Comparison of ENCODE assay signal across 8 mouse cellular contexts in the genomic region with DNA sequence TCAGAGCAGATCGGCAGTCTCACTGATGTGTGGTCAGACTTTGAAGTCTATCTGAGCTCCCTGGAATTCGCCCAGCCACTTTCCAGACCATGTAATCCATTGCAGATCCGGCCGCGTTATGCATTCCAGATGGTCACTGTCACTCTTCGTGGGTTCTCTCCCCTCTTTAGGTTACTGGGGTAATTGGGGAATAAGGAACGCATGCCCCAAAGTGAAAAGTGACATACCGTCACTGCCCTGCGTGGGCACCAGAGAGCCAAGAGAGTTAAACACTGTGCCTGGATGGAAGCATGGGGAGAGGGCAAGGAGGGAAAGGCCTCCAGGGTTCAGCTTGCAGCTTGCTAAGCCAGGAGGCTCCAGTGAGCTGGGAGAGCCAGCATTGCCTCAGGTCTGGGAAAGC.
DNase-seq lines count a peak whose midpoint lies in the region; ATAC-seq and TF ChIP-seq lines count a peak whose summit lies in the region.

No protein-coding gene starts in this region.

- ATAC-seq in kidney, embryonic 14.5 days (ENCODE audit: low FRiP score, low TSS enrichment), result 0 out of 2 replicates have a peak, but pooled peaks have one; percentile 14
- ATAC-seq in Patski, result peak; percentile 77
- ATAC-seq in embryonic facial prominence, embryonic 12.5 days (ENCODE audit: insufficient number of reproducible peaks, insufficient read depth, low FRiP score, low TSS enrichment), result no peak
- peak; percentile 75 for ATAC-seq in limb, embryonic 11.5 days (ENCODE audit: insufficient number of reproducible peaks, low FRiP score, low TSS enrichment, low read depth)

- WGBS in kidney, embryonic 14.5 days, result 36% methylated on average over 9 of the region's 9 CpGs
- 9% methylated on average over 9 of the region's 9 CpGs for WGBS in embryonic facial prominence, embryonic 12.5 days
- WGBS in limb, embryonic 11.5 days, result 12% methylated on average over 9 of the region's 9 CpGs

- in situ Hi-C loops in Patski (cut with MboI; ENCODE audit: low pct_unique_long_range_greater_than_20kb), result loop anchor here (25.0 kb wide), 1 partner anchor 393 kb away; no protein-coding TSS in a partner anchor

- DNase-seq in kidney, adult 9 months, result no peak
- DNase-seq in Patski (ENCODE audit: low read depth, low spot score), result peak; percentile 65
- peak; percentile 80 for DNase-seq in limb, embryonic 11.5 days (ENCODE audit: low spot score)
- DNase-seq in layer of hippocampus, adult 9-11 months, result no peak
- DNase-seq in cerebellum, adult 8-10 months, result no peak
- DNase-seq in heart, adult 9 months (ENCODE audit: low spot score in 2 of 2), result no peak

- no peaks in the 10 kb centered on the region for H3K9me3 ChIP-seq in kidney, embryonic 14.5 days (ENCODE audit: control insufficient read depth, low read length)
- H3K9me3 ChIP-seq in embryonic facial prominence, embryonic 12.5 days, result no peaks in the 10 kb centered on the region
- H3K9me3 ChIP-seq in limb, embryonic 11.5 days (ENCODE audit: control insufficient read depth, low read length), result no peaks in the 10 kb centered on the region

- no peaks in the 10 kb centered on the region for H3K27me3 ChIP-seq in kidney, embryonic 14.5 days (ENCODE audit: control insufficient read depth, insufficient read depth, low read length)
- no peaks in the 10 kb centered on the region for H3K27me3 ChIP-seq in Patski
- H3K27me3 ChIP-seq in embryonic facial prominence, embryonic 12.5 days, result no peaks in the 10 kb centered on the region
- H3K27me3 ChIP-seq in limb, embryonic 11.5 days (ENCODE audit: control insufficient read depth, insufficient read depth, low read length), result no peaks in the 10 kb centered on the region

- peak; percentile 55 for TF ChIP-seq CTCF in Patski (IDR thresholded peaks at IDR 0.05)

- POLR2A ChIA-PET in Patski (lab: Charles Lee), result interaction anchor here (0.7 to 1.7 kb wide), 5 partner anchors 10 to 107 kb away, joined by 3 to 5 read pairs (median 4); no protein-coding TSS in a partner anchor

- no peak overlapping the region for H3K4me2 ChIP-seq in kidney, embryonic 14.5 days (replicated peaks; ENCODE audit: low read depth, low read length)
- no peak overlapping the region for H3K4me2 ChIP-seq in embryonic facial prominence, embryonic 12.5 days (replicated peaks)
- H3K4me2 ChIP-seq in limb, embryonic 11.5 days (ENCODE audit: low read depth, severe bottlenecking), result no peak overlapping the region

- H3K36me3 ChIP-seq in kidney, embryonic 14.5 days (ENCODE audit: control insufficient read depth, insufficient read depth, low read length), result no peaks in the 10 kb centered on the region
- H3K36me3 ChIP-seq in embryonic facial prominence, embryonic 12.5 days, result no peaks in the 10 kb centered on the region
- no peaks in the 10 kb centered on the region for H3K36me3 ChIP-seq in limb, embryonic 11.5 days (ENCODE audit: control insufficient read depth, insufficient read depth, low read length)

- CTCF ChIA-PET in Patski (lab: Charles Lee), result interaction anchor here (0.7 to 1.9 kb wide), 6 partner anchors 9 to 106 kb away, joined by 3 to 6 read pairs (median 4); no protein-coding TSS in a partner anchor

- H3K4me3 ChIP-seq in kidney, embryonic 14.5 days (ENCODE audit: low read length), result no peak overlapping the region
- H3K4me3 ChIP-seq in embryonic facial prominence, embryonic 12.5 days, result no peak overlapping the region
- no peak overlapping the region for H3K4me3 ChIP-seq in limb, embryonic 11.5 days (ENCODE audit: low read depth, low read length)

- H3K4me1 ChIP-seq in kidney, embryonic 14.5 days (ENCODE audit: control insufficient read depth, insufficient read depth, low read length), result peaks cover 12% of the 10 kb centered on the region; the same call in 1 of the 2 replicates
- peaks cover 29% of the 10 kb centered on the region for H3K4me1 ChIP-seq in embryonic facial prominence, embryonic 12.5 days
- H3K4me1 ChIP-seq in limb, embryonic 11.5 days (ENCODE audit: control insufficient read depth, insufficient read depth, low read length), result peaks cover 19% of the 10 kb centered on the region

- no peak overlapping the region for H3K9ac ChIP-seq in kidney, embryonic 14.5 days (ENCODE audit: low read depth, low read length)
- no peak overlapping the region for H3K9ac ChIP-seq in embryonic facial prominence, embryonic 12.5 days
- H3K9ac ChIP-seq in limb, embryonic 11.5 days (ENCODE audit: low read length), result no peak overlapping the region

- H3K27ac ChIP-seq in kidney, embryonic 14.5 days (ENCODE audit: low read depth, low read length), result peak overlapping the region; percentile 47; the same call in 1 of the 2 replicates
- peak overlapping the region; percentile 67 for H3K27ac ChIP-seq in embryonic facial prominence, embryonic 12.5 days
- H3K27ac ChIP-seq in limb, embryonic 11.5 days (replicated peaks; ENCODE audit: low read depth, low read length), result peak overlapping the region; percentile 38

Comparison
In these comparisons a context has a peak if more than half of its experiments do, and no peak if none do; other contexts are left out.
1. DNase-seq: peak in Patski (single experiment) and limb, embryonic 11.5 days (single experiment); none in kidney, adult 9 months (single experiment), layer of hippocampus, adult 9-11 months (single experiment), cerebellum, adult 8-10 months (single experiment) and heart, adult 9 months (0 of 2).
2. Peak in every context shown above with its lines, with median percentiles within 50 percentile points of each other: H3K27ac ChIP-seq.